Mouse (Mus musculus) cortical plate, adult 2 months (tissue): ENCODE measurements around the gene Rab11fip2.

Experiments
- CTCF ChIP-seq: fragments of 200-500 bp; IDR thresholded peaks from 2 replicates; pipeline ENCODE4 v1.5.1; 2011; ENCODE audit warnings: mild to moderate bottlenecking, control low read depth, low read length; ENCODE audit not compliant: insufficient read depth; ENCODE audit errors: extremely low read depth
- POLR2A ChIP-seq: fragments of 200-500 bp; IDR thresholded peaks from 2 replicates; pipeline ENCODE4 v1.6.1; 2011; ENCODE audit warnings: mild to moderate bottlenecking, low read length, control low read depth; ENCODE audit not compliant: insufficient read depth; ENCODE audit errors: extremely low read depth

DNA sequence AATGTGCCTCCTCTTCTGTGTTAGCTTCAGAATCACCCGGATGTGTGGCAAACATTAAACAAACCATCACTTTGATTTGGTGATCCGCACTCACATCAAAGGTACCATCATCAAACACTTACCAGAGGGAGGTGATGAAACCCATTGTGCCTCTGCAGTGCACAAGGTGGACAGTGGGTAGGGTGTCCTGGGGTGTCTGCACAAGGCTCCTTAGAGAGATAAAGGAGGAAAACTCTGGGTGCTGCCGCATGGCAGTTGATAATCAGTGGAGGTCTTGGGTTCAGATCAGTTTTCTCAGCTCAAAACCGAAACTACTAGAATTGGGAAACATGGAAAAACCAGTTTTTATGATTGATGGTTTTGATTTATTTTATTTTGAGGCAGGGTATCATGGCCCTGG lies 54.1 kb downstream of the Rab11fip2 start:
- no peak for TF ChIP-seq CTCF
- TF ChIP-seq POLR2A = no peak
